Mouse (Mus musculus) E14TG2a.4 (cell line): Measurements from ENCODE around the gene Lsm6.

Experiments
- H3K27me3 ChIP-seq: 2 replicates; pipeline ENCODE4 v1.6.1; 2014; ENCODE audit warnings: low read length, control low read depth; ENCODE audit not compliant: insufficient read depth
- H3K36me3 ChIP-seq: 2 replicates; pipeline ENCODE4 v1.6.1; 2014; ENCODE audit warnings: low read length, control low read depth; ENCODE audit not compliant: insufficient read depth
- H3K4me1 ChIP-seq: replicated peaks from 2 replicates; pipeline ENCODE4 v1.6.1; 2014; ENCODE audit warnings: low read depth, low read length, control low read depth
- H3K4me3 ChIP-seq: replicated peaks from 2 replicates; pipeline ENCODE4 v1.5.1; 2014; ENCODE audit warnings: mild to moderate bottlenecking, low read length
- H3K9me3 ChIP-seq: 2 replicates; pipeline ENCODE4 v1.6.1; 2014; ENCODE audit warnings: low read length, control low read depth
- CTCF ChIP-seq: conservative IDR thresholded peaks from 2 replicates; pipeline ENCODE4 v1.5.1; 2014; ENCODE audit warnings: low read length
- NANOG ChIP-seq: IDR thresholded peaks from 2 replicates; pipeline ENCODE4 v1.6.1; 2014; ENCODE audit warnings: borderline replicate concordance, low read length, mixed read lengths
- POU5F1 ChIP-seq: IDR thresholded peaks from 2 replicates; pipeline ENCODE4 v1.6.1; 2014; ENCODE audit warnings: low read length, borderline replicate concordance

Gene Lsm6

DNA sequence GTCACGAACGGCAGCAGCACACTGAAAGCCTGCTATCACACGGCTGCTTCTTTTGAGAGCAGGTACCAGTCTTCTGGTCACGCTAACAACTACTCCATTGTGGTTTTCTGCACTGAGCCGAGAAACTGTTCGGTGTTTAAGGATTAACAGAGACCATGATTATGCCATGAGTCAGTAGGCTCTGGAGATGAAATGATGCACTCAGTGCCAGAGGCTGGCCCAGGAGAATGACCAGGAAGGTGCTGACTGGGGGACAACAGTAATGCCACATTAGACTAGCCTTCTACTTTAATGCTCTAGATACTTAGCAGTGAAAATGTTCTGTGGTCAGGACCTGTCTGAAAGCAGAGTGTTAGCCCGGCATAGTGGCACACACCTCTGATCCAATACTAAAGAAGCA lies 23.0 kb downstream of the Lsm6 start:
- Histone ChIP-seq H3K9me3 (peaks cover 4% of the 10 kb centered on the region; the same call in 1 of the 2 replicates), H3K4me1 (peaks cover 20% of the 10 kb centered on the region), H3K36me3 (peaks cover 12% of the 10 kb centered on the region), H3K27me3 (no peaks in the 10 kb centered on the region), H3K4me3 (no peak overlapping the region)
- no peak for TF ChIP-seq CTCF
- no peak for TF ChIP-seq POU5F1
- TF ChIP-seq NANOG = no peak

DNA sequence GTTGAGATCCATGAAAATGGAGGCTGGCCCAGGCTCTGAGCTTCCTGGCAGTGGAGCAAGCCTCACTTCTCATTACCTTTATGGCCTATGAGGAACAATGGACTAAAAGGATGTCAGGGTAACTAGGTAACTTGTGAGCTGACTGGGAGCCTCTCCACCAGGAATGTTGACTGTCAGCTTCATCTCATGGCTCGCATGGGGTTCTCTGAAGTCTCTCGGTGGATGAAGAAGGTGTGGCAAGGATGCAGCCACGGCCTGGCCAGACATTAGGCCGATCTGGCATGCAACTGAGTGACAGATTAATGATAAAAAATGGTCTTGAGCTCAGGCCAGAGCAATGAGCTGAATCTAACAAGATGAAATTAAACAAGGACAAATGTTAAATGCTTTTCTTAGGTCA lies 27.7 kb downstream of the Lsm6 start:
- H3K36me3 ChIP-seq = no peaks in the 10 kb centered on the region
- H3K4me3 ChIP-seq = no peak overlapping the region
- H3K4me1 ChIP-seq = no peaks in the 10 kb centered on the region
- H3K27me3 ChIP-seq = no peaks in the 10 kb centered on the region
- no peak for TF ChIP-seq POU5F1
- TF ChIP-seq CTCF = no peak
- TF ChIP-seq NANOG = no peak
- H3K9me3 ChIP-seq = peaks cover 4% of the 10 kb centered on the region; the same call in 1 of the 2 replicates

DNA sequence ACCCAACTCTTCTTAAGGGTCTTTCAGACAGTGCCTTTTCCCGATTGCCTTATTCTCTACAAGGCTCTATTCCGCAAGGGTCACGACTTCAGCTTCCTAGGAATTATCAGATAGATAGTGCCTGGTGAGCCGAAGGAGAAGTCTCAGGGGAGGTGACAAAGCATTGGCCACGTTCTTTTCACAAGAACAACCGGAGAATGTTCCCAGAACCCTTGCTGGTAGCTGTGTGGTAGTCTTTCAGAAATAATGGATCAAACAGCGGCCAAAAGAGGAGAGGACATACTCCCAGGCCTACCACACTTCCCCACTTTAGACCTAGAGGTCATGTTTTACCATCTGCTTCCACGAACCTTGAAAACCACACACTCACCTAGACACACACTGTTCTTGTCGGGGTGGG lies 44.1 kb downstream of the Lsm6 start:
- H3K4me1 ChIP-seq = peaks cover 8% of the 10 kb centered on the region; the same call in 1 of the 2 replicates
- H3K36me3 ChIP-seq = no peaks in the 10 kb centered on the region
- no peak overlapping the region for H3K4me3 ChIP-seq
- no peaks in the 10 kb centered on the region for H3K9me3 ChIP-seq
- TF ChIP-seq POU5F1 = no peak
- no peaks in the 10 kb centered on the region; the same call in 1 of the 2 replicates for H3K27me3 ChIP-seq

DNA sequence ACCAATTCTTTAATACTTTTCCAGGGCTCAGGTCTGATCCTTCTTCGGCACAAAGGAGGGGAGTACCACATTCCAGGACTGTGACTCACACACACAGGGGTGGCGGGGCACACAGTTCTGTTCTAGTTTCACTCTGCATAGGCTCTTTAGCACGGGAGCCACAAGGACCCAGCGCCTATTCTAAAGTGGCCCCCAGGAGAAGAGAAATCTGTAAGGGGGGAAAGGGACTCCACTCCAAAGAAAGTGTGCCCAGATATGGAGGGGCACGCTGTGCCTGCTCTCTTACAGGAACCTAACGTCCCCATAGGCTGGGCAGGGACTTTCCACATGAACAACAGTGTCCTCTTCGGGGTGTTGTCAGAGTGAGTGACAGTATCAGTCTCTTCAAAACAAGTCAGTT lies 49.7 kb downstream of the Lsm6 start:
- Histone ChIP-seq H3K36me3 (no peaks in the 10 kb centered on the region), H3K9me3 (no peaks in the 10 kb centered on the region), H3K27me3 (no peaks in the 10 kb centered on the region), H3K4me1 (peaks cover 7% of the 10 kb centered on the region; the same call in 1 of the 2 replicates), H3K4me3 (no peak overlapping the region)
- TF ChIP-seq POU5F1 (no peak), NANOG (no peak), CTCF (no peak)

DNA sequence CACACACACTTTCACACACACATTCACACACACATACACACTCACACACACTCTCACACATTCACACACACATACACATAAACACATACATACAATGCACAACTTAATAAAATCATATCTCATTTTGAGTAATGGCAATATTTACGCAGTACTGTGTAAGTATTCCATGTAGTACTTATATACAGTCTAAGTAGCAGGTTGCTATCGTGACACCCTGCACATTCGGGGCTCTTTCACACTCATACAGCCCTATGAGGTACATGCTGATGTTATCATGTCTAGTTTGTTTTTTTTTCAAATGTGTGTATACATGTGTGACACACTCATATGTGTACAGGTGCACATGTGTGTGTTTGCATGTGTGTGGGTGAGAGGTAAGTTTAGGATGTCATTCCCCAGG lies 50.4 kb downstream of the Lsm6 start:
- Histone ChIP-seq H3K4me1 (peaks cover 7% of the 10 kb centered on the region; the same call in 1 of the 2 replicates), H3K4me3 (no peak overlapping the region), H3K36me3 (no peaks in the 10 kb centered on the region), H3K27me3 (no peaks in the 10 kb centered on the region), H3K9me3 (no peaks in the 10 kb centered on the region)
- no peak for TF ChIP-seq CTCF
- no peak for TF ChIP-seq NANOG
- no peak for TF ChIP-seq POU5F1

DNA sequence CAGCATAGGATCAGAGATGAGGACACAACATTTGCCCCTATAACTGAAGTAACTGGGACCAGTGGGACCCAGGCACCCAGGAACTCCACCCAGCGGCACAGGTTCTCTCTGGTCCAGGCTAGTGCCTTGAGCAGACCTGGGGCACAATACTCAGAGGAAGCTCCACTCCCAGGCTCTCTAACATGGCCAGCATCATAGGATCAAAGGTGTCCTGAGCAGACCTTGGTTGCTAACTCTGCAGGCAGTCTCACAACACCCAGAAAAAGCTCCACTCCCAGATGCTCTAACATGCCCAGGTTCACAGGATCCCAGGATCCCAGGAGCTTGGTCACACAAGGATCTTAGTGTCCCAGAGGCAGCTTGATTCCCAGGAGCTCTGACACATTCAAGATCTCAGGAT lies 55.4 kb downstream of the Lsm6 start:
- Histone ChIP-seq H3K9me3 (peaks cover 16% of the 10 kb centered on the region), H3K27me3 (no peaks in the 10 kb centered on the region), H3K36me3 (no peaks in the 10 kb centered on the region), H3K4me1 (no peaks in the 10 kb centered on the region), H3K4me3 (no peak overlapping the region)
- TF ChIP-seq CTCF (no peak), NANOG (no peak), POU5F1 (no peak)

DNA sequence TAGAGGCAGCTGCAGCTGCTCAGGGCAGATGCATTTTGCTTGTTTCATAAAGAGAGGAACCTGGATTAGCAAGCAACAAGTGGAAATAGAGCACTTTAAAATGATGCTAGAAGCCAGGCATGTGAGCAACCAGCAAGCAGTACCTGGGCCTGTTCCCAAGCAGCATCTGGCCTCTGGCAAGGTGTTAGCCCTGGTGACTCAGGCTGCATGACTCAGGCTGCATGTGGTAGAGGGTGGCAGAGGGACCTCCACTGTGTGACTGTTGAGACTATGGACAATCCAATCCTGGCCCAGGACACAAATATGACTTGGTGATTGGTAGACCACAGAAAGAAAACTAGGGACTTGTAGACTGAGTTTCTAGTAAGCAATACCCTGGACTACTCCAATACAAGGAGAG lies 56.0 kb downstream of the Lsm6 start:
- H3K9me3 ChIP-seq = peaks cover 16% of the 10 kb centered on the region
- TF ChIP-seq POU5F1 (no peak), CTCF (no peak), NANOG (no peak)
- no peak overlapping the region for H3K4me3 ChIP-seq
- H3K36me3 ChIP-seq = no peaks in the 10 kb centered on the region
- no peaks in the 10 kb centered on the region for H3K4me1 ChIP-seq
- no peaks in the 10 kb centered on the region for H3K27me3 ChIP-seq

DNA sequence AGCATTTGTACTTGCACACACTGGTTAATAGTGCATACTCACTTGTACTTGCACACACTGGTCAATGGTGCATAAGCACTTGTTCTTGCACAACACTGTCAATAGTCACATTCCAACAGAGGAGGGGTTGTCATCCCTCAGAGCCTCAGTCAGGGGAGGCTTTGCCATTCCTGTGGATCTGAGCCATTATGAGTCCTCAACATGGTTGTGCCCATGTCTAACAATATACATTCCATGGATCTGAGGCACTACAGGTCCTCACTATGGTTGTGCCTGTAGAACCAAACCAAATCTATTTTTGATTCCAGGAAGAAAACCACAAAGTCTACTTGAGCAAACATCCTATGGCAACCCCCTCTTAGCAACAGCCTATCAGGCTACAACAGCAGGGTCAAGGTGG lies 61.8 kb downstream of the Lsm6 start:
- peaks cover 16% of the 10 kb centered on the region for H3K9me3 ChIP-seq
- no peak overlapping the region for H3K4me3 ChIP-seq
- H3K36me3 ChIP-seq = no peaks in the 10 kb centered on the region
- H3K4me1 ChIP-seq = 0 out of 2 replicates have a peak, but pooled peaks cover 3% of the 10 kb centered on the region
- no peaks in the 10 kb centered on the region for H3K27me3 ChIP-seq
- no peak for TF ChIP-seq POU5F1
- TF ChIP-seq NANOG = no peak
- no peak for TF ChIP-seq CTCF

DNA sequence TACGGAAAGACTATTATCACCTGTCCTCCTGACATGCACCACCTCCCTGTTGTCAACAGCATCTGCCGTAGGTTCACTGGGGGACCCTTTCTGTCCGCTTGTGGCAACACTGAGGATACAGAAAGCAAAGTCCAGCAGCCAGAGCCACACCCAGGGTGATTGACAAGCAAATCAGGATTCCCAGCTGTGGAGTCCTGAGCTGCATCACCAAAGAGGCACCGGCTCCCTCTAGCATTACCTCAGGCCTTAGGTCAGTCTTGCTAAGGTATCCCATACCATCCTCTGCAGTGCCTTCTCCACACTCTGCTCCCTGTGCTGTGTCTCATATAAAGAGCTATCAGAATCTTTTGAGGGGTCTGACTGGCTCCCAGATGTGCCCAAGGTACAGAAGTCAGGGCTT lies 66.0 kb downstream of the Lsm6 start:
- Histone ChIP-seq H3K4me3 (no peak overlapping the region), H3K4me1 (0 out of 2 replicates have a peak, but pooled peaks cover 3% of the 10 kb centered on the region), H3K27me3 (no peaks in the 10 kb centered on the region), H3K36me3 (no peaks in the 10 kb centered on the region), H3K9me3 (no peaks in the 10 kb centered on the region)
- no peak for TF ChIP-seq CTCF
- TF ChIP-seq POU5F1 = no peak
- no peak for TF ChIP-seq NANOG
